Mouse (Mus musculus) thymus, postnatal 10 days (tissue): Measurements from ENCODE around the gene Megf9.

Source experiments
- DNase-seq, 2 experiments: peaks; one replicate each; pipeline ENCODE4 v3.0.0; 2021; ENCODE audit warnings: low spot score in 2 of 2

The Megf9 gene

DNA sequence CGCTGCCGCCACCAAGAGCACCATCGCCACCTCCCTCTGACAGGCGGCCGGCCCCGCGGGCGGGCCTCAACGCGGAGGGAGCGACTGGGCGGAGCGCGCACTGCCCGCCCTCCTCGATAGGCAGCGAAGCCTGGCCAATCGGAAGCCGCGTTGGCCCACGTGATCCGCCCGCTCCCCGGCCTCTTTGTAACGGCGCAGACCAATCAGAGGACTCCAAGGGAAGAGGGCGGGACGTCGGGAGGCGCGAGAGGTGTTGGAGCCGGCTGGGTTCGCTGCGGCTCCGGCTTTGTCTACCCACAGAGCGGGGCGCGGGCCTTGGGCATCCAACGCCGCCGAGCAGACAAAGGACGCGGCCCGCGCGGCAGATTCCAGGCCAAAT is at the start of gene Megf9:
TSS of gene Megf9 (minus strand) at position 105 of the 379 bp plus-strand sequence.
- peak; percentile 97 to 98 for DNase-seq

GRCm38 (mm10) chr4:70579654-70580053 is 44.9 kb upstream of the Megf9 start:
- no peak for DNase-seq

- DNase-seq = no peak
Measured at GRCm38 (mm10) chr4:70578301-70578700, 43.5 kb upstream of the Megf9 start.

GRCm38 (mm10) chr4:70576096-70576495 is 41.3 kb upstream of the Megf9 start:
- DNase-seq = no peak

DNA sequence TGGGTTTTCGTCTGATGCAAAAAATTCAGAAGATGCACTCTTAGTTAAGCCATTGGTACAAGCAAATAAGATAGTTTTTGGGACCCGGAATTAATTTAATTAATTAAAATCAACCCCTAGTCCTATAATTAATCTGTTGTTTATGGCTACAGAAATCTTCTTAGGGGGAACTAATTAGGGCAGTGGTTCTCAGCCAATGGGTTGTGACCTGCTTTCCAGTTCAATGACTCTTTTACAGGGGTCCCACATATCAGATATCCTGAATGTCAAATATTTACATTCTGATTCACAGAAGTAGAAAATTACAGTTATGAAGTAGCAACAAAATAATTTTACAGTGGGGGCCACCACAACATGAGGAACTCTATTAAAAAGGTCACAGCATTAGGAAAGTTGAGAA is 39.1 kb upstream of the Megf9 start:
- no peak for DNase-seq

DNA sequence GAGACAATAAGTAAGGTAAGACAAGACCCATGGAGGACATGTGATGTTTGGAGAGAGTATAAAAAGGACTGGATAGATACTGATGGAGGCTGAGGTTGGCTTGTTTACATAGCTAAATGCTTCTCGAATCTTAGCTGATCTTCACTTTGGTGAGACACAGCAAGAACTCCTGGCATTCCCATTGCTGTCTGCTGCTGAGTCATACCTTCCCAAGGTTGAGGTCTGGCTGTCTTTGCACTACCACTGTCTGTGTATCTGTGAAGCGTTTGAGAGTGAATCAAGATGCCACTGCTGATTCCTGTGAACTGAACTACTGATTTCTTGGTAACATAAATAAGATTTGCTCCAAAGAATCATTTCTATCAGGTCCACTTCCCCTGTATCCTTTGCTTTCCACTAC is 19.1 kb upstream of the Megf9 start:
- no peak for DNase-seq

- no peak for DNase-seq
Measured at GRCm38 (mm10) chr4:70553230-70553797, 18.5 kb upstream of the Megf9 start.

GRCm38 (mm10) chr4:70552120-70552519 is 17.3 kb upstream of the Megf9 start:
- no peak for DNase-seq

DNA sequence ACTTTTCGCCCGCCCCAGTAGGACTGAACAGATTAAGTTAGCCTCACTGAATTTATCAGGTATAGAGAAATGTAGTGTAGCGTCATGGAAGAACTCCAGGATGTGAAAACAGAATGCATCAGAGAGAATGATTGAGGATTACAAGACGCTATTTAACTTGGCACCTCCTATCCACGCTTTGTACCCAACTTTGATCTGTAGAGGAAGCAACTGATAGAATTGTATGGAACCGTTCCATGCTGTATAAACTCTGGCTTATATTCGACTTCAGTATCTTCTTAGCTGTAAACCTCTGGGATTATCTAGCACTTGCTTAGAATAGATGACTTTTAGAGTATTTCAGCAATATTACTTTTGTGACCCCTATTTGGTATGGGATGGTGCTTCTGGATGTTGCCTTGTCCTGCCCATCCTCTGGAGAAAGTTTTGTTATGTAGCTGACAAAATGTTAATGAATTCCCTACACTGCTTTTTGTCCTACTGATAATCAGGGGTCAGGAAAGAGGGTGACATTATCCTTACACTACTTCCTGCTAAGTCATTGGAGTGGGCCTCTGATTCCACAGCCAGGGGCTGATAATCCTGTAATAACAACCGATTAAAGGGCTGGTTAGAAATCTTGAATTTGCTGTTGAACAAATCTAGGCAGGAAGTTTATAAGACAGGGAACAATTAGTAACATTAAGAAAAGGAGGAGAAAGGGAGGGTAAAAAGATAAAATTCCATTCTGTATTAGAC is 12.8 kb upstream of the Megf9 start:
- DNase-seq = no peak

GRCm38 (mm10) chr4:70545869-70546542 is 11.2 kb upstream of the Megf9 start:
- DNase-seq = no peak

DNA sequence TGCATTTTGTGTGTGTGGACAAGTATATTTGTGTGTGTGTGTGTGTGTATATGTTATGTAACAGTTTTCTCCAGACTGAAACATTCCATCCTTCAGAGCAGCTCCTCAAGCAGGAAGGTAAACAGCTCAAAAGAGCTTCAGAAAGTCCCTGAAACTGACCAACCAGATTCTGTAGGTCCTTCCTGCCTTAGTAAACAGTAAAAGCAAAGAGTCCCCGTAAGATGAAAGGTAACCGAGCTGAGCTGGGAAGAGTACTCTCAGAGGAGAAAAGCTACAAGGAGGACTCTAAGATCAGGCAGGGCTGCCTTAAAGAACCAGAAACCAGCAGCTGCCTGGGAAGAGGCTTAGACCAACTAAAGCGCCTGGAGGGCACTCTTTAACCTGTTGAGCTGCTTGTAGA is 9.6 kb upstream of the Megf9 start:
- no peak for DNase-seq

DNA sequence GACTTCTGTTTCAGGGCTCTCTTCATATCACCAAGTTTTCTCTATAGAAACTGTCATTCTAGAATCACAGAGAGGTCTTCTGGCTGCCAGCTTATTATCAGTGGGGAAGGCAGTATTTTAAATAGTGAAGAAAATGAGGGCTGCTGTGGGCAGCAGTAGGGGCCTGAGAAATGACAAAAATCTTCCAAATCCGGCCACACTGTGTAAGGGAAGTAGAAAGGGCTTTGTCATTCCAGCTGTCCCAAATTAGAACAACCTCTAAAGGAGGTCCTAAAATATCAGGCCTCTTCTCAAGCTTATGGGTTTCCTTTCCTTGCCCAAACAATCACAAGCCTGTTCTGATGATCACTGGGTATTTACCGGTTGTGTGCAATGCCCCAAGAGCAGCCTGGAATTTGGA is 7.6 kb upstream of the Megf9 start:
- DNase-seq = no peak

DNA sequence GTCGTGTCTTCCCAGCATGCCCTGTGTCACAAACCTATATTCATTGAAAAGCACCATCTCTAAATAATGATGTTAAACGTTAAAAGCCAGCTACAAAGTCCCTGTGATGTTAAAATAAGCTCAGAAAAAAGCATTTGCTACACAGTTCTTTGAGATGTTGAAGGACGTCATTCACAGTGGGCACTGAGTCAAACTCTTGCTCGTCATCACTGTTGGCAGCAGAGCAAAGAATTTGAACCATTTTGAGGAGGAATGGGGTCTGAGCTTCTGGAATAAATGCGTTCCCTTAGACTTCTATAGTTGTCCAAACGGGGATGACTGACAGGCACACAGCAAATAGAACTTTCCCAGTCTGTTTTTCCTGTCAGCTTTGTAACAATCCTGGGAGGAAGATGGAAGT is 5.9 kb upstream of the Megf9 start:
- no peak for DNase-seq

DNA sequence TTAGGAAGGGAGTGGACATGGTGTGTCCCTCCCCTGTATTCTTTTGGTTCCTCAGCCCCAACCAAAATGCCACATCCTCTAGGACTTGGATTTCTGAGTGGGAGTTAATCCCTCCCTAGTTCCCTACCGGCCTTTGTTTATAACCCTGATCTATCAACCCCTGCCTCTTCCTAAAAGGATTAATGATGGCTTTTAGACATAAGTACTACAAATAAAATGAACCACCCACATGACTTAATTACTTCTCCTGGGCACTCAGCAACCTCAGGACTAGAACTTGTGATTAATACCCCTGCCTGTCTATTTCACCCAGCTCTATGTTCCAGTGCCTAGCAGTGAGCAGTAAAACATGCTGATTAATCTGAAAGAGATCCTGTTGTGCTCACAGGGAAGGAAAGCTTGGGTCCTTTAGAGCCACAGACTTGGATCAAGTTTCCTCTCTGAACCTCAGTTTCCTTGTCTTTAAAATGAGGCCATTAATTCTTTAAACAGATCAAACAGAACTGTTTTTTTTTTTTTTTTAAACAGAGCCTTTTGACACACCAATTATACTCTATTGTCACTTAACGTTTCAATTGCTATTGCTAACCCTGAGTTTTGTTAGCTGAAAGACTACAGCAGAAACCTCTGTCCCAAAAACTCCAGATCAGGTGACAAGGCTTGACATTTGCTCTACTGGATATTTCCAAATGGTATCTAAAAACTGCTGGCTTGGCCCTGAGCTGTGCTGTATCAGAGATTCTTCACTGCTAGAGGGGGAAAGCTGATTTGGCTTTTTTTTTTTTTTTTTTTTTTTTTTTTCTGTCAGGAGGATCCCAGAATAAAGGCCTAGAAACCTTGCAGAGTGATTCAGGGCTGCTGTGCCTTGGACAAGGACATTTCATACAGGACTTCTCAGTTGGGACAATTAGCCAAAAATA is 2.1 kb upstream of the Megf9 start:
- no peak for DNase-seq

DNA sequence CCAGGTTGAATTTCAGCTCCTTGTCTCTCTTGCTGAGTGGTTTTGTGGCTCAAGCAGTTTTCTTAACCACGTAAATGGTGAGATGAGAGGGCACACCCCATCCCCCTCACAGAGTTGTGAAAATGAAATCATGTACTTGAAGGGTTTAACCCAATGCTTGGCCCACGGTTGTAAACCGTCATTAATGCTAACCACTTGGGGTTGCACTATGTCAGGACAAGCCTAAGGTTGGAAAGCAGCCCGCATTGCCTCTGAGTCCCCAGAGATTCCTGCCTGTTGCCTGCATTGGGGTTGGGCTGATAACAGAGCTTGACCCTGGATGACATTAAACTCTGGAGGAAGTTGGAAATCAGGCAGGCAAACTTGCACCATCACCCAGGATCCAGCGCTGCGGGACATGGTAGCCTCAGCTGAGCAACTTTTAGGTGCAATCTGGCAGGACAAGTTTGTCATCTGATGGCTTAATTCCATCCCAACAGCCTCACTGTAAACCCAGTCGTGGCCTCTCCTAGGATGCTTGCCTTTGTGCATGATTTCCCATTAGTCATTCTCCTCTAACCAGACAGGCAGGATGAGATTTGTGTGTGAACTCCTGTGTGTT is 1.0 kb upstream of the Megf9 start:
- DNase-seq = peak in 1 of 2 experiments; percentile 11

DNA sequence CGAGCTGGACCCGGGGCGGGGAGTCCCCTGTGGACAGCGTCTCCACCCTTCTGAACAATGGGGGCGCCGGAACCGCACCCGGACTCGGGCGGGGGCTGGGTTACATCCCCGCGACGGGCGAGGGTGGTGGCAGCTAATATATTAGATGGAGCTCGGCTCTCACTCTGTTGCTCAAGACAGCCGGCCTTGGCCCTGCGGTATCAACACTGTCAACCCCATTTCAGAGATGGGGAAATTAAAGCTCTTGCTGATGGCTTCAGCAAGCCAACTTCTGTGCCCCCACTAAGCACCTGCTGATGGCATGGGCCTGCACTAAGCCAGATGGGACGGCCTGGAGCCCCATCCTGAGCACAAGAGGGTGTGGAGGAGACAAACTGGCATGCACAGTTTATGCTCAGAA is 494 bp upstream of the Megf9 start:
- DNase-seq = no peak

GRCm38 (mm10) chr4:70534078-70534890 is 511 bp downstream of the Megf9 start:
- peak; percentile 43 to 62 for DNase-seq

DNA sequence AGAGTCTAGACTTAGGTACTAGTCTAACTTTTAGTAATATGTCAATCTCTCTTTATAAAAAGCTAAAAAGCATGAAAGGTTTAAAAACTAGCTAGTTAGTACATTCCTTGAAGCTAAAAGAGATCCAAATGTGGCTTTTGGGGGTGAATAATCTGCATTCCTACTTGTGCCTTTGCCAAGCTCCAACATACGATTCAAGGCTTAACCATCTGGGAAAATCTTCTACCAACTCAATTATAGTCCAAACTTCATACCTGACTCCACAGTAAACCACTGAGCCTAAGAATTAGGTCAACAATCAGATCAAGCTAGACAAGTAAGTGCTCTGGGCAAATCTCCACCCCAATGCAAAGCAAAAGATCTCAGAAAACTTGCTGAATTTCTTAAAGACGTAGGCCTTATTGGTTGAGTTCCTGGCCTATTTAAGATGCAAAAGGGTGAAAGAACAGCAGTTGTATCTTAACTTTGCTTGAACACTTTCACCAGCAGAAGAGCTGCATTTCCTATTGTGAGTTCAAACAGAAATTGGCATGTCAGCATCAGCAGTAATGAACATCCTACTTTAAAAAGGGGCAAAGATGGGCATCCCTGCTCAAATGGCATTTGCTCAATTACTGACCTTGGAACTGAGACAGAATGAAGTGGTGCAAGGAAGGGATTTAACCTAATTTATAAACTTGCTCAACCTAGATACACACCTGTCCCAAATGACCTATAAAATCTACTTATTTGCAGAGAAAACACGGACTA is 1.6 kb downstream of the Megf9 start:
- no peak for DNase-seq

DNA sequence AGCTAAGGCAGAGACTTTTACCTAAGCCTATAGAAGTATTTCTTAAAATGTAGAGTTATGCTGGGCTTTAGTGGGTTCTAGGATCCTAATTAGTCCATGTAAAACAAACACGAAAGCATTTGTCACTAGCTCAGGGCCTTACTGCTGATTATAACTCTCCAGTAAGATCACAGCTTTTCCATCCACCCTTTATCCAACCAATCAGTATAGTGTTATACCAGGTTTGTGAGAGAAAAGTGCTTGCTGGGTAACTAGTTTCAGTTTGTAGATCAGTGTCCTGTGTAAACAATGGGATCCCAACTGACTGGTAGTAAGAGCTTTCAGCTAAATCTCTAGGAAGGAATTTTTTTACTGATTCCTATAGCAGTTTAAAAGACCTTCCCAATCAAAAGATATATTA is 3.8 kb downstream of the Megf9 start:
- no peak for DNase-seq

DNA sequence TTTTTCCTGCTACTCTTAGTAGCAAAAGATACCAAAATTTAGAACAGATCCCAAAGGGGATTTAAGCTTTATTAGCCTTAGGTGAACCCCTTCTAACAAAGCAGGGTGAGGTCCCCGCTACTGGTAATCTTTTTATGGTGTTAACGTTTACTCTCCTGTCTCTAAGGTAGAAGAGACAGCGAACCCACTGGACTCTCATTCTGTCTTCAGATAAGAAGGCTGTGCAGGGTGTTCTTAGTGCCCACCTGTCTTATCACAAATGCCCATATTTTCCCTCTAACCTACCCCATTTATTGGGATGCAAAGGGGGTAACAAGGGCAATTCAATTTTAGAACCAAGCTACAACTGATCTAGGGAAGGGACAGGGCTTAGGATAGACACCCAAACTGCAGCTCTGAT is 6.2 kb downstream of the Megf9 start:
- DNase-seq = no peak
